22 mouse cellular contexts compared by ENCODE assay signal in genomic region chr1:179808300-179808699, GRCm38 (mm10). TPM values are rescaled to one million over a fixed set of nuclear protein-coding genes. Genes with fewer than 3 reads are reported as not detected.
DNase-seq lines count a peak whose midpoint lies in the region; ATAC-seq and TF ChIP-seq lines count a peak whose summit lies in the region.
"Had no signal": no experiment of that assay in that cellular context is flagged by ENCODE, and none has a peak within 500 bp of the region (broad histone marks: within the 10 kb centered on the region; RNA-seq: fewer than 3 reads in every experiment).

No protein-coding gene starts in this region.

- H3K4me1 ChIP-seq in liver, embryonic 14.5 days (replicated peaks; ENCODE audit: control insufficient read depth in 2 of 2, insufficient read depth in 2 of 2, low read length in 1 of 2), result peaks cover 47 to 48% of the 10 kb centered on the region in 2 experiments
- H3K4me1 ChIP-seq in hindbrain, embryonic 12.5 days, result no peaks in the 10 kb centered on the region
- H3K4me1 ChIP-seq: embryonic facial prominence, embryonic 10.5 days had no signal

- 22% methylated on average over 3 of the region's 3 CpGs for WGBS in liver, embryonic 14.5 days (ENCODE audit: insufficient replicate concordance)
- 84% methylated on average over 3 of the region's 3 CpGs for WGBS in hindbrain, embryonic 12.5 days

- no peak overlapping the region for H3K9ac ChIP-seq in liver, embryonic 14.5 days (replicated peaks)
- no peak overlapping the region for H3K9ac ChIP-seq in hindbrain, embryonic 12.5 days
- H3K9ac ChIP-seq: heart, embryonic 13.5 days had no signal

- no peak for ATAC-seq in liver, embryonic 14.5 days (ENCODE audit: insufficient read depth)
- peak; percentile 20 for ATAC-seq in megakaryocyte progenitor cell, adult 5-6 weeks (replicated peaks; ENCODE audit: poor library complexity)
- no peak for ATAC-seq in hindbrain, embryonic 12.5 days (ENCODE audit: low FRiP score)
- ATAC-seq: activated CD4-positive, CD25-positive, alpha-beta regulatory T cell, adult 4 months; forebrain, embryonic 14.5 days; hindbrain, embryonic 16.5 days; Patski had no signal

- TF ChIP-seq EP300 in liver, embryonic 14.5 days (IDR thresholded peaks at IDR 0.05; ENCODE audit: low read depth), result peak; percentile 72

- peak overlapping the region; percentile 33; the same call in 1 of the 2 replicates for H3K4me2 ChIP-seq in liver, embryonic 14.5 days (ENCODE audit: low read depth)
- H3K4me2 ChIP-seq in hindbrain, embryonic 12.5 days (replicated peaks), result no peak overlapping the region
- H3K4me2 ChIP-seq: heart, embryonic 13.5 days had no signal

- H3K27me3 ChIP-seq in liver, embryonic 14.5 days (ENCODE audit: control insufficient read depth, insufficient read depth, low read length), result no peaks in the 10 kb centered on the region
- no peaks in the 10 kb centered on the region for H3K27me3 ChIP-seq in hindbrain, embryonic 12.5 days
- H3K27me3 ChIP-seq: heart, embryonic 13.5 days; Patski had no signal

- no peaks in the 10 kb centered on the region for H3K9me3 ChIP-seq in liver, embryonic 14.5 days (ENCODE audit: control insufficient read depth, low read length)
- no peaks in the 10 kb centered on the region for H3K9me3 ChIP-seq in hindbrain, embryonic 12.5 days (replicated peaks)
- H3K9me3 ChIP-seq: embryonic facial prominence, embryonic 10.5 days; heart, embryonic 13.5 days had no signal

- H3K27ac ChIP-seq in liver, embryonic 14.5 days, result peak overlapping the region; percentile 55
- H3K27ac ChIP-seq in hindbrain, embryonic 12.5 days, result no peak overlapping the region
- H3K27ac ChIP-seq: embryonic facial prominence, embryonic 10.5 days; gastrocnemius, adult 2 months; heart, embryonic 13.5 days had no signal

- H3K4me3 ChIP-seq in liver, embryonic 14.5 days (ENCODE audit: insufficient read depth in 1 of 2, low read depth in 2 of 2, low read length in 2 of 2), result no peak overlapping the region
- H3K4me3 ChIP-seq in hindbrain, embryonic 12.5 days, result no peak overlapping the region
- H3K4me3 ChIP-seq: embryonic facial prominence, embryonic 10.5 days; gastrocnemius, adult 2 months; heart, embryonic 13.5 days had no signal

- no peaks in the 10 kb centered on the region for H3K36me3 ChIP-seq in liver, embryonic 14.5 days (replicated peaks; ENCODE audit: control insufficient read depth, insufficient read depth, low read depth)
- H3K36me3 ChIP-seq in hindbrain, embryonic 12.5 days, result no peaks in the 10 kb centered on the region
- H3K36me3 ChIP-seq: embryonic facial prominence, embryonic 10.5 days; heart, embryonic 13.5 days had no signal

- no peak for TF ChIP-seq CTCF in liver, embryonic 14.5 days (IDR thresholded peaks at IDR 0.05; ENCODE audit: low read depth)

- peak; percentile 63 for DNase-seq in testis, postnatal 14 days (ENCODE audit: low spot score)
- DNase-seq in testis, postnatal 10 days (ENCODE audit: low spot score), result no peak
- DNase-seq in liver, embryonic 14.5 days (ENCODE audit: low read depth in 3 of 3, low spot score in 3 of 3), result peak; percentile 25 to 40 (median 39)
- no peak for DNase-seq in heart, adult 8-10 months (ENCODE audit: low spot score)
- DNase-seq in cerebellum, adult 8-10 months, result no peak
- DNase-seq: adrenal gland, postnatal 14 days; cerebellum, adult 18-20 months; cerebellum, postnatal 10 days; gastrocnemius, adult 2 months; gastrocnemius, postnatal 25 days; heart, postnatal 36 days had no signal

RNA-seq across cellular contexts. Expression of gene Ahctf1, which starts 4.8 kb away (rescaled TPM):
- 19.1 and 25.5 TPM in 2 replicates for polyA plus RNA-seq in liver, embryonic 14.5 days (2012; rRNA removed)
- polyA plus RNA-seq in liver, embryonic 14.5 days (2014; fragmentation: Nextera tagmentation; extraction: Ambion mirVana), result 19.2 and 26.5 TPM in 2 replicates
- 60.7 and 77.0 TPM in 2 replicates for total RNA-seq in megakaryocyte progenitor cell, adult 5-6 weeks (2015)
- 66.6 and 76.2 TPM in 2 replicates for total RNA-seq in megakaryocyte progenitor cell, adult 5-6 weeks (2017)
- 29.9 and 33.9 TPM in 2 replicates for polyA plus RNA-seq in hindbrain, embryonic 12.5 days (2016; fragmentation: Nextera tagmentation; extraction: Ambion mirVana)
- 10 to 100 TPM; 15.5 to 20.3 (median 16.8) TPM for total RNA-seq in heart, adult 8-10 months (2022)

RNA-seq across cellular contexts. Expression of gene Gm10518, which starts 5.1 kb away (rescaled TPM):
- polyA plus RNA-seq in liver, embryonic 14.5 days (2012; rRNA removed), result not detected in 2 replicates
- 0.29 and 0.37 TPM in 2 replicates for polyA plus RNA-seq in liver, embryonic 14.5 days (2014; fragmentation: Nextera tagmentation; extraction: Ambion mirVana)
- total RNA-seq in megakaryocyte progenitor cell, adult 5-6 weeks (2015), result 0.29 TPM in 1 of 2 replicates, not detected in the other
- total RNA-seq in megakaryocyte progenitor cell, adult 5-6 weeks (2017), result 0.88 TPM in 1 of 2 replicates, not detected in the other
- polyA plus RNA-seq in hindbrain, embryonic 12.5 days (2016; fragmentation: Nextera tagmentation; extraction: Ambion mirVana), result 0.21 TPM in 1 of 2 replicates, not detected in the other
- total RNA-seq in heart, adult 8-10 months (2022), result not detected
- total RNA-seq: adrenal gland, adult 18-20 months; adrenal gland, postnatal 14 days; gastrocnemius, adult 2 months; gastrocnemius, postnatal 25 days; granulocyte monocyte progenitor cell, adult 5-6 weeks; heart, postnatal 36 days had no signal
- polyA plus RNA-seq: activated CD4-positive, CD25-positive, alpha-beta regulatory T cell, adult 4 months; embryonic facial prominence, embryonic 14.5 days; forebrain, embryonic 14.5 days; heart, embryonic 13.5 days had no signal

Comparison
In these comparisons a context has a peak if more than half of its experiments do, and no peak if none do; other contexts are left out.
1. DNase-seq: peak in testis, postnatal 14 days (single experiment) and liver, embryonic 14.5 days (3 of 3); none in testis, postnatal 10 days (single experiment), heart, adult 8-10 months (single experiment) and cerebellum, adult 8-10 months (single experiment).